Mouse (Mus musculus) midbrain, embryonic 15.5 days (tissue): ENCODE results near the gene Sbf1. TPM values are rescaled to one million over a fixed set of nuclear protein-coding genes. Genes with fewer than 3 reads are reported as not detected.

ENCODE experiments used
- ATAC-seq: fragments of 200-750 bp; cut with Nextera tagmentation; replicated peaks from 2 replicates; pipeline ENCODE4 v1.8.0; 2017; ENCODE audit warnings: moderate TSS enrichment
- H3K27ac ChIP-seq: fragments of 300-500 bp; sonication (generic); 2 replicates; pipeline ENCODE4 v1.5.1; 2015; ENCODE audit warnings: mild to moderate bottlenecking, inconsistent platforms
- H3K27me3 ChIP-seq: fragments of 300-500 bp; sonication (generic); replicated peaks from 2 replicates; pipeline ENCODE4 v1.6.1; 2015; ENCODE audit warnings: inconsistent platforms
- H3K36me3 ChIP-seq: fragments of 300-500 bp; sonication (generic); replicated peaks from 2 replicates; pipeline ENCODE4 v1.6.1; 2015; ENCODE audit warnings: inconsistent platforms
- H3K4me1 ChIP-seq: fragments of 300-500 bp; sonication (generic); 2 replicates; pipeline ENCODE4 v1.6.1; 2015; ENCODE audit warnings: inconsistent platforms
- H3K4me2 ChIP-seq: fragments of 300-500 bp; sonication (generic); 2 replicates; pipeline ENCODE4 v1.6.1; 2015; ENCODE audit warnings: inconsistent platforms, mild to moderate bottlenecking, moderate library complexity
- H3K4me3 ChIP-seq: fragments of 300-500 bp; sonication (generic); 2 replicates; pipeline ENCODE4 v1.5.1; 2015; ENCODE audit warnings: mild to moderate bottlenecking, inconsistent platforms
- H3K9ac ChIP-seq: fragments of 300-500 bp; sonication (generic); 2 replicates; pipeline ENCODE4 v1.6.1; 2015; ENCODE audit warnings: mild to moderate bottlenecking, inconsistent platforms
- H3K9me3 ChIP-seq: fragments of 300-500 bp; sonication (generic); 2 replicates; pipeline ENCODE4 v1.6.1; 2016; ENCODE audit warnings: inconsistent platforms
- WGBS: fragments of 180-500 bp; shearing (Covaris S2); methylation state at CpG from one replicate; pipeline ENCODE4 v1.1.7; 2015; ENCODE audit warnings: mixed read lengths; 5-methylcytosine and 5-hydroxymethylcytosine counted together
- polyA plus RNA-seq: library from polyadenylated mRNA; unstranded; fragments of >200 nt; fragmentation: Nextera tagmentation; extraction: Ambion mirVana; gene quantifications from 2 replicates; pipeline ENCODE4 v1.2.1, GENCODE M21; 2015

Gene Sbf1
- polyA plus RNA-seq, 1 experiment from 2014 or later, result 112 TPM

GRCm38 (mm10) chr15:89293778-89294177 is 21.3 kb downstream of the Sbf1 start:
- no peak for ATAC-seq
- peaks cover 70% of the 10 kb centered on the region for H3K36me3 ChIP-seq
- no peaks in the 10 kb centered on the region for H3K9me3 ChIP-seq
- no peak overlapping the region for H3K9ac ChIP-seq
- no peaks in the 10 kb centered on the region for H3K4me1 ChIP-seq
- H3K4me2 ChIP-seq, result no peak overlapping the region
- H3K4me3 ChIP-seq, result no peak overlapping the region
- WGBS, result 96% methylated on average over 10 of the region's 10 CpGs
- H3K27ac ChIP-seq, result no peak overlapping the region
- no peaks in the 10 kb centered on the region for H3K27me3 ChIP-seq

DNA sequence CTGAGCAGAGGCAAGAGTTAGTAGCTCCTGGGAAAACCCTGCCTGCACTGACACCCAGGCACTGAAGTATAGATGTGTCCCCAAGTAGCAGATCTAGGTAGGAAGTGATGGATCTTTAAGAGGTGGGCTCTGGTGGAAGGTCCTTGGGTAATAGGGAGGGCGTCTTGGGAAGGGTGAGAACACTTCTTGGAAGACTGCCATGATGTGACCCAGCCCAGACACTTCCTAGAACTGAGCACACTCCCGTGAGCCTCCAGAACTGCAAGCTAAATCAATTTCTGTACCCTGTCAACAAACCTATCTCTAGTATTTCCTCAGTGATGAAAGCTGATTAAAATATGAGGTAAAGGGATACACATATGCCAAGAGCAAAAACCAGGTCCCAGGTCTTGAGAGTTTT is 22.3 kb downstream of the Sbf1 start:
- Histone ChIP-seq H3K4me3 (no peak overlapping the region), H3K27me3 (no peaks in the 10 kb centered on the region), H3K9ac (no peak overlapping the region), H3K4me1 (no peaks in the 10 kb centered on the region), H3K36me3 (peaks cover 69% of the 10 kb centered on the region), H3K9me3 (no peaks in the 10 kb centered on the region), H3K4me2 (no peak overlapping the region), H3K27ac (no peak overlapping the region)
- no peak for ATAC-seq
- WGBS, result 89% methylated on average over 2 of the region's 2 CpGs

DNA sequence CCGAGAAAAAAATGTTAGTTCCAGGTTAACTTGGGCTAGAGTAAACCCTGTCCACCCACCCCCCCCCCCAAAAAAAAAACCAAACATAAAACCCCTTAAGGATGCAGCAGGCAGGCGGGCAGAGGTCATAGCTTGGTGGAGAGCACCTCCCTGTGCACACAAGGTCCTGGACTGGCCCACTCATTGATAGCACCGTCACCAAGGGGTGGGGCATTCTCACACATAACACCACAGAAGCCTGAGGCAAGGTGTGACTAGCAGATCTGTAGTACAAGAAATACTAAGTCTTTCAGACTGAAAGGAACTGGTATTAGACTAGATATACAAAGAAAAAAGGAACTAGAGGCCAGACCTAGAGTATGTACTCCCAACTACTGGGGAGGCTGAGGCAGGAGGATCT is 23.6 kb downstream of the Sbf1 start:
- Histone ChIP-seq H3K36me3 (peaks cover 77% of the 10 kb centered on the region), H3K4me3 (no peak overlapping the region), H3K4me1 (no peaks in the 10 kb centered on the region), H3K9ac (no peak overlapping the region), H3K9me3 (no peaks in the 10 kb centered on the region), H3K4me2 (no peak overlapping the region), H3K27me3 (no peaks in the 10 kb centered on the region), H3K27ac (no peak overlapping the region)
- ATAC-seq, result no peak
- WGBS, result 92% methylated on average over 3 of the region's 3 CpGs

- ATAC-seq, result no peak
- H3K4me1 ChIP-seq, result no peaks in the 10 kb centered on the region
- H3K4me2 ChIP-seq, result no peak overlapping the region
- H3K36me3 ChIP-seq, result peaks cover 63% of the 10 kb centered on the region
- 96% methylated on average over 11 of the region's 11 CpGs for WGBS
- no peak overlapping the region for H3K27ac ChIP-seq
- no peaks in the 10 kb centered on the region for H3K27me3 ChIP-seq
- H3K4me3 ChIP-seq, result no peak overlapping the region
- H3K9me3 ChIP-seq, result no peaks in the 10 kb centered on the region
- no peak overlapping the region for H3K9ac ChIP-seq
These were observed 25.7 kb downstream of the Sbf1 start for GRCm38 (mm10) chr15:89289455-89289854.

- Histone ChIP-seq H3K27me3 (no peaks in the 10 kb centered on the region), H3K4me2 (no peak overlapping the region), H3K4me3 (no peak overlapping the region), H3K36me3 (peaks cover 62% of the 10 kb centered on the region), H3K4me1 (no peaks in the 10 kb centered on the region), H3K27ac (no peak overlapping the region; the same call in 1 of the 2 replicates), H3K9ac (no peak overlapping the region), H3K9me3 (no peaks in the 10 kb centered on the region)
- ATAC-seq, result no peak; the same call in 1 of the 2 replicates
- 88% methylated on average over 23 of the region's 23 CpGs for WGBS
These were observed 26.8 kb downstream of the Sbf1 start for GRCm38 (mm10) chr15:89288227-89288767.

DNA sequence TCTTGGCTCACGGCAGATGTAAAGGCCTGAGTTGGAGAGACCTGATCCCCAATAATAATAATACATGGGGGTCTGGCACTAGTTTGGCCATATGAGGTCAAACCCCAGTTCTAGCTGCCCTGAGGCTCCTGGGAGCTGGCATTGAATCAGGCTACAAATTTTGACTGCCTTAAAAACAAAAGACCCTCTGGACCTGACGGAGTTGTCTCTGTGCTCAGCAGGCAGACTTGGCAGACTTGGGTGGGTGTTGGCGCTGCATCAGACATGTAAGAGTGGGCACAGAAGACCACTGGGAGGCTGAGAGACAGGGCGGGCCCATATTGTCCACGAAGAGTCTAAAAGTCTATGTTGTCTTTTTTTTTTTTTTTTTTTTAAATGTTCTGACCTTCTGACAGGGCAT is 28.5 kb downstream of the Sbf1 start:
- ATAC-seq, result no peak
- H3K4me2 ChIP-seq, result no peak overlapping the region
- H3K9ac ChIP-seq, result no peak overlapping the region
- H3K4me1 ChIP-seq, result no peaks in the 10 kb centered on the region
- H3K36me3 ChIP-seq, result peaks cover 67% of the 10 kb centered on the region
- H3K4me3 ChIP-seq, result no peak overlapping the region
- H3K27ac ChIP-seq, result no peak overlapping the region
- WGBS, result 83% methylated on average over 5 of the region's 5 CpGs
- no peaks in the 10 kb centered on the region for H3K9me3 ChIP-seq
- H3K27me3 ChIP-seq, result no peaks in the 10 kb centered on the region

GRCm38 (mm10) chr15:89286114-89286513 is 29.0 kb downstream of the Sbf1 start:
- Histone ChIP-seq H3K27ac (no peak overlapping the region), H3K36me3 (peaks cover 70% of the 10 kb centered on the region), H3K27me3 (no peaks in the 10 kb centered on the region), H3K9me3 (no peaks in the 10 kb centered on the region), H3K4me1 (no peaks in the 10 kb centered on the region), H3K9ac (no peak overlapping the region), H3K4me2 (no peak overlapping the region), H3K4me3 (no peak overlapping the region)
- ATAC-seq, result no peak
- 83% methylated on average over 7 of the region's 7 CpGs for WGBS

- no peak for ATAC-seq
- Histone ChIP-seq H3K4me3 (no peak overlapping the region), H3K4me2 (no peak overlapping the region), H3K9ac (no peak overlapping the region), H3K9me3 (no peaks in the 10 kb centered on the region), H3K27ac (no peak overlapping the region), H3K36me3 (peaks cover 70% of the 10 kb centered on the region), H3K4me1 (no peaks in the 10 kb centered on the region), H3K27me3 (no peaks in the 10 kb centered on the region)
- 95% methylated on average over 5 of the region's 5 CpGs for WGBS
These were observed 29.6 kb downstream of the Sbf1 start for GRCm38 (mm10) chr15:89285478-89285877.

DNA sequence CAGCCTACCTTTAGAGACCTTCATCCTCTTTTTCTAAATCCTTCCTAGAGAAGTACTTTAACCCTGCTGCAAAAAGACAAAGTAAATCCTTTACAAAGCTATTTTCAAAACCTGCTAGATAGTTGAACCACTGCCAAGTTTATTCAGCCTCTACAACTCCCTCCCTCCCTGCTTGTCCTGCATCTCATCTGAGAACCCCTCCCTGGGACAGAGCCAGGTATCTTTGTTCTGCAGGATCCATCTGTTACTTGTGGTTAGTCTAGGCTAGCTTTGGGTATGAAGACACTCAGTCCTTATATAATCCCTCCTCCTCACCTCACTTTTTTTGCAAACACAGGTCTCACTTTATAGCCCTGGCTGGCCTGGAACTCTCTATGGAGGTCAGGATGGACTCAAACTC is 30.1 kb downstream of the Sbf1 start:
- no peak overlapping the region for H3K4me3 ChIP-seq
- no peak overlapping the region for H3K27ac ChIP-seq
- no peaks in the 10 kb centered on the region for H3K4me1 ChIP-seq
- ATAC-seq, result no peak
- H3K27me3 ChIP-seq, result no peaks in the 10 kb centered on the region
- peaks cover 74% of the 10 kb centered on the region for H3K36me3 ChIP-seq
- H3K9ac ChIP-seq, result no peak overlapping the region
- H3K4me2 ChIP-seq, result no peak overlapping the region
- H3K9me3 ChIP-seq, result no peaks in the 10 kb centered on the region

DNA sequence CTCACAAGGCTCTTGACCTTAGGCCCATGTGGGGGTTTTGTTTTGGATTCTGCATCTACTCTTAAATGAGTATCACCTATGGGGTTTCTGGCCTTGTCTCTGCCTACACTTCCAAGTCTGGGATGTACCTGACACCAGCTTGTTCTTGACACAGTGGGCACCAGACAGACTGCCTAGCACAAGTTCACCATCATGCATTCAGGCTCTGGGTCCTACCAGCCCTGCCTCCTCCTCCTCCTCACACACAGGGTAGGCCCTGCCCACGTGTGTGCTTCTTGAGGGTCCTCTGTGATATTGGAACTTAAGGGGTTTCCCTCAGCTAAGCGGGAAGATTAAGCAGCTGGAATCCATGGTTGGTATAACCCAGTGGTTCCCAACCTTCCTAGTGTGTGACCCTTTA is 31.0 kb downstream of the Sbf1 start:
- H3K4me1 ChIP-seq, result no peaks in the 10 kb centered on the region

DNA sequence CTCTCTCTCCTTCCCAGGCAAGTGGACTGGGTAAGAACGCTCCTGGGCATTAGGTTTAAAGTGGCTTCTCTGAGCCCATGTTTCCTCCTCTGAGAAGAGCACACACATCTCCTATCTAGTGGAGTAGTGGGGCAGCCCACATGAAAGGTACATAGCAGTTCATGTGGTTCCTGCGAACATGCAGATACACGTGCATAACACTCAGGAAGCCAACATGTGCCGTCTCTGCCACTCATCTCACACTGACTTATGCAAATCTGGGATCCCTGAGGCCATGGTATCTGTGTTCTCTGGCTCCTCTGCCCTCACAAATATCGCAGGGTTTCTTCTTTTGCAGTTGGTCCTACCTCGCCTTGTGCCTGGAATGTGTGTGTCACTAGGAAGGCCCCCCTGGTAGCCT is 32.6 kb downstream of the Sbf1 start:
- no peak overlapping the region for H3K27ac ChIP-seq
- peaks cover 75% of the 10 kb centered on the region for H3K36me3 ChIP-seq

More for the DNA sequence above, 31.0 kb downstream of the Sbf1 start:
- H3K27me3 ChIP-seq, result no peaks in the 10 kb centered on the region
- no peak overlapping the region for H3K4me3 ChIP-seq
- no peaks in the 10 kb centered on the region for H3K9me3 ChIP-seq
- H3K27ac ChIP-seq, result no peak overlapping the region
- H3K9ac ChIP-seq, result no peak overlapping the region
- peaks cover 72% of the 10 kb centered on the region for H3K36me3 ChIP-seq
- no peak overlapping the region for H3K4me2 ChIP-seq
- no peak for ATAC-seq
- 91% methylated on average over 2 of the region's 2 CpGs for WGBS

GRCm38 (mm10) chr15:89277366-89277765 is 37.7 kb downstream of the Sbf1 start:
- Histone ChIP-seq H3K4me2 (no peak overlapping the region), H3K36me3 (peaks cover 82% of the 10 kb centered on the region), H3K4me1 (no peaks in the 10 kb centered on the region), H3K27ac (no peak overlapping the region), H3K9me3 (no peaks in the 10 kb centered on the region), H3K27me3 (no peaks in the 10 kb centered on the region), H3K9ac (no peak overlapping the region), H3K4me3 (no peak overlapping the region)
- ATAC-seq, result no peak
- 95% methylated on average over 4 of the region's 4 CpGs for WGBS

More for the DNA sequence above, 32.6 kb downstream of the Sbf1 start:
- H3K4me2 ChIP-seq, result no peak overlapping the region
- H3K4me1 ChIP-seq, result no peaks in the 10 kb centered on the region
- no peak overlapping the region for H3K9ac ChIP-seq
- no peak for ATAC-seq
- no peaks in the 10 kb centered on the region for H3K27me3 ChIP-seq
- 79% methylated on average over 6 of the region's 6 CpGs for WGBS
- H3K4me3 ChIP-seq, result no peak overlapping the region
- no peaks in the 10 kb centered on the region for H3K9me3 ChIP-seq

GRCm38 (mm10) chr15:89275497-89275896 is 39.6 kb downstream of the Sbf1 start:
- no peaks in the 10 kb centered on the region for H3K4me1 ChIP-seq
- no peak overlapping the region for H3K4me2 ChIP-seq
- no peaks in the 10 kb centered on the region for H3K9me3 ChIP-seq
- ATAC-seq, result no peak
- H3K27me3 ChIP-seq, result no peaks in the 10 kb centered on the region
- H3K9ac ChIP-seq, result no peak overlapping the region
- H3K27ac ChIP-seq, result no peak overlapping the region
- 70% methylated on average over 3 of the region's 3 CpGs for WGBS
- H3K36me3 ChIP-seq, result peaks cover 71% of the 10 kb centered on the region
- no peak overlapping the region for H3K4me3 ChIP-seq
